Mouse (Mus musculus) gastrocnemius, adult 18-20 months (tissue): ENCODE data around the gene Hk2. TPM values are rescaled to one million over a fixed set of nuclear protein-coding genes. Genes with fewer than 3 reads are reported as not detected.

Experiments
- DNase-seq: peaks from one replicate; pipeline ENCODE4 v3.0.0; 2021; ENCODE audit warnings: low spot score
- total RNA-seq, 2 experiments: library from RNA; stranded (reverse); gene quantifications; 2 replicates each; pipeline ENCODE4 v1.2.3; 2021

The Hk2 gene
- total RNA-seq, 2 experiments from 2014 or later = 238 to 306 TPM

DNA sequence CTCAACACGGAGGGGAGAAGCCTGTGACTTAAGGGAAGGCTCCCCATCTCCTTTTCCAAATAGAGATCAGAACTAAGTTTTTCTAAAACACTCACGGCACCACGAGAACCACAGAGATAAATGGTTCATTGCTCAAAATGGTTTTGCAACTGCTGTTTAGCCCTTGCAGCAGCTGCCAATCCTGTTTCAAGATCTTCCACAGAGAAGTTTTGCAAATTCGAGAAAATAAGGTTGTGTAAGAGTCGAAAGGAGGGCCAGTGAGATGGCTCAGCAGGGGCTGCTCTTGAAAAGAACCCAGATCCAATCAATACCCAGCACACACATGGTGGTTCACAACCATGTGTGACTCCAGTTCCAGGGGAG is 32.8 kb downstream of the Hk2 start:
- no peak for DNase-seq

DNA sequence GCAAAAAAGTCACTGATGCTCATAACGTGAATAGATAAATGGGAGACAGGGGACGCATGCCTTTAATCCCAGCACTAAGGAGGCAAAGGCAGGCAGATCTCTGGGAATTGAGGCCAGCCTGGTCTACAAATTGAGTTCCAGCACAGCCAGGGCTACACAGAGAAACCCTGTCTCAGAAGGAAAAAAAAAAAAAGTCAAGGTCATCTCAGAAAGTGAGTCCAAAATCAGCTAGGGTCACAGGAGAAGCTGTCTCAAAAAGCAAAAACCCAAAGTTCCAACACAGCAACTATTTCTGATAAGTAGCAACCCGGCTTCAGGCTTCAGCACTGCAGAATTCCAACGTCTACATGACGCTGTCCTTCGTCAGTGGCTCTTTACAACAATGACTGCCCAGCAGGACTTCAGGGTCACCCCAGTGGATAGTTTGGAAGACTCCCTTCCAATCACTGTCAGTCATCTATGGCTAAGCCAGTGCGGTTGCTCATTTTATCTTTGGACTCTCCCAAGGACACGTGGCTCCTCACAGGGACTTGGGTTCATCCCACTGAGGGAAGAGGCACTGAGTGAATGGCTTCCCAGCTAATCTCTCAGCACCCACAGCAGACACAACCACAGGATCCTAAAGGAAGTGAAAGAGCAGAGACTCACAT is 33.3 kb downstream of the Hk2 start:
- DNase-seq = no peak

DNA sequence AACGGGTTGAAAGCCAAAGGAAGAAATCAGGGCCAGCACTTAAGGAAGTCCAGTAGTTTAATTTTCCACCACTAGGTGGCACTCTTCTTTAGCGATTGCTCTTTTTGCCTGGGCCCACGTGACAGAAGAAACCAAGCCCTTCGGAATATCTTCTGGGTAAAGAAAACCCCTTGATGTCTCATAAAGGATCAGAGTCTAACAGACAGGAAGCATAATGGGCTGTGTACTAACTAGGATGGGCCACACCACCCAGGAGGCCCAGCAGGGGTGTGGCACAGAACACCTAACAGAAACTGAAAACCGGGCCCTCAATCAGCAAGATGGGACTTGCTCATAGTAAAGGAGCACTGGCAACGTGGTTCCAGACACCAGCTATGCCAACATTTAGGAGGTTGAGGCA is 34.0 kb downstream of the Hk2 start:
- peak; percentile 82 for DNase-seq

DNA sequence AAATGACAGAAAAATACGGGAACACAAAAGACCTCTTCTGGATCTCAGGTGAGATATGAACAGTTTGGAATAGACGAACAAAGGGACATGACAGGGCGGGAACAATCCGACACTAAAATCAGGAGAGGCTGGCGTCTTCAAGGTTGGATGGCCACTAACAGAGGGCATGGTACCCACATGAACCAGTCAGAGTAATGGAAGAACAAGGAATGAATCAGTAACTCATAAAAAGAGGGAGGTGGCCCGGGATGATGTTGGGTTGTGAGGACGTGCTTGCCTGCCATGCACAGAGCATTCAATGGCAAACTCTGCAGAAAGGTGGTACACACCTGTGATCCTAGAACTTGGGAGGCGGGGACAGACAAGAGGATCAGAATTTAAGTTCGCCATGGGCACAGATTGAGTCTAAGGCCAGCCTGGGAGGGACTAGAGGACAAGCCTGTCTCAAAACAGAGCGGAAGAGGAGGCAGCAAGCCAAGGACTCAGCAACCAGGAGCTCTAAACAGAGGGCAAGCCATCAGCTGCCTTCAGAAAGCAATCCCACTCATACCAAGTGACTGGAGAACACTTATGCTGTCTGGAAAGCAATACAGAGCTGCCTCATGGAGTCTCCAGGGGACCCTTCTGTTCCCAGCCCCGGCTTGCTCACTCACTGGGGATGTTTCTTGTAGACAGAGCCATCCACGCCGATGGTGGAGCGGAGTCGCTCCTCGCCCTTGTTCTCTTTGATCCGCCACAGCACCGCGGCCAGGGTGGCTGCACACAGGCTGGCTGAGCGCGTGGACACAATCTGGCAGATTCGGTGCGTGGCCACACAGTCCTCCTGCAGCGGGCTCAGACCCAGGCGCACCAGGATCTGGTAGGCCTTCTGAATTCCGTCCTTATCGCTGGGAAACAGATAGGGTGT is 36.4 kb downstream of the Hk2 start:
- DNase-seq = no peak

DNA sequence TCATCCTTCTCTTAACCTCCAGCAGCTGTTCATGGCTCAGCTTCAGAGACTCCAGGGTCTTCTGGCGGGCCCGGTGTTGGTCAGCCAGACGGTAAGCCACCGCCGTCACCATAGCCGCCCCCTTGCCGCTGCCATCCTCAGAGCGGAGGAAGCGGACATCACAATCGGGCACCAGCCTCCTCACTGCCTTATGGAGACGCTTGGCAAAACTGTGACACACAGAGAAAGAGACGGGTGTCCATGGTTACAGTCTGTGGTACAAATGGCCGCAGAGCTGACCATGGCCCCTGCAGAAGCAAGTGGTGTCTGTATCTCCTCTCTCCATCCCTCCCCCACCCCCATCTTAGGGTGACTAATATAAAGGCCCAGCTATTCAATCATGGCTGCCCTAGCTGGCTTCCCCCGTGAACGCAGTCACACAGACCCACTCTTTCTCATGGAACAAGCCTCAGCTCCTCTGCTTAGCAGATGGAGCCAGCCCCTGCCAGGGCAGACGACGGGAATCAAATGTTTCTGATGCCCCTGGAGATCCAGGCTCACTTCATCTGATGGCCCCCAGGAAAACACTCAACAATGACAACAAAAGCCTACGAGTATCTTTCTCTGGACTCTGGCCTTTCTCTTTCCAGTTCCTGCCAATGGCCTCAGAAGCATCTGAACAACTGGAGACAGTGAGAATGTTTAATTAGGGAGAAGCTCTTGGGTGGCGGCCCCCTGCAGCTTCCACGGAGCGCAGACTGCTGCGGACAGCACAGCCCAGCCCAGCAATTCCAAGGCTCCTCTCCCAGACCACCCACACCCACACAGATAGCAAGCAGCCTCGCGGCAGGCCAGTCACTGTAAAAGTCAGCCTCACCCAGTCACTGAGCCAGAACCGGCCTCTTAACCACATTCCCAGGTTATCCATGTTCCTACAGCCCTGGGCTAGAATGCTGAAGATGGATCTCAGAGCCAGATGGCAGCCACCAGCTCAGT is 37.3 kb downstream of the Hk2 start:
- no peak for DNase-seq

DNA sequence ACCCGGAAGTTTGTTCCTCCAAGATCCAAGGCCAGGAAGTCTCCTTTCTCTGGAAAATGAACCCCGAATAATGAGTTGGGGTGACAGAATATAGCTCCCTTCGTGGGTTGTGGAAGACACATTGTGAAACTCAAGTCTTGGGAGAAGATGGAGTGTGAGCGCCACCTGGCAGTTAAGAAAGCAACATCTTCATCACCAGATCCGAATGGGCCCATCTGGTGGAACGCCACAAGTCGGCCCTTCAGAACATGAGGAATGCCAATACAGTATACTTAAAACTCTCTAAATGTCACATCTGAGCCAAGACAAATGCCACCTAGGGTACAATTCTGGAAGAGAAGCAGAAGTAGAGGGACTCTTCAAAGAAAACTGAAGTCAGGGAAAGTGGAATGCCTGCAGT is 38.9 kb downstream of the Hk2 start:
- no peak for DNase-seq

DNA sequence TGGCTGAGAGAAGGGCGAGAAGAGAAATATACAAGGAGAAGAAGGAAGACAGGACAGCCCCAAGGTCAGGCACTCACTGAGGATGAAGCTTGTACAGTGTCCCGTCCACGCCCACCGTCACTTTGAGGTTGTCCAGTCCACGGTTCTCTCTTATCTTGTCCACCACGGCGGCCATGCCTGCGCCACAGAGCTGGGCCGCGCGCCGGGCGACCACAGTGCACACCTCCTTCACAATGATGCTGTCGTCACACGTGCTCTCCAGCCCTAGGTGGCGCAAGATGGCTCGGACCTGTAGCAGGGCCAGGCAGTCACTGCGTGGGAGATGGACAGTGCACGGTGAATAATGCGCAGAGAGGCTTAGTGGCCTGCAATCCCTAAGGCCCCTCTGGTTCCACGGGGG is 45.6 kb downstream of the Hk2 start:
- no peak for DNase-seq

DNA sequence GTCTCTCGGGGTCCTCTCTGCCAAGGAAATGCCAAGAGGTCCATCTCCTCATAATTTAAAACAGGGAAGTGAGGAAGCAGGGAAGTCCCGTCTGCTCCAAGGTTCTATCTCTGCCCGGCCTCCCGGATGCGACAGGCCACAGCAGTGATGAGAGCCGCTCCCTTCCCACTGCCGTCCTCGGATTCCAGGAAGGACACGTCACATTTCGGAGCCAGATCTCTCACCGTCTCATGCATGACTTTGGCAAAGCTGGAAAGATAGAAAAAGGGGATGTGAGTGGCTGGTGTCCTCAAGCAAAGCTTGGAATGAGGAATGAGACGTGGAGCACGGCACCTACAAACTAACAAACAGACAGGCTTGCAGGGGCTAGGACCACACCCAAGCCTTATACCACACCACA is 47.0 kb downstream of the Hk2 start:
- no peak for DNase-seq

DNA sequence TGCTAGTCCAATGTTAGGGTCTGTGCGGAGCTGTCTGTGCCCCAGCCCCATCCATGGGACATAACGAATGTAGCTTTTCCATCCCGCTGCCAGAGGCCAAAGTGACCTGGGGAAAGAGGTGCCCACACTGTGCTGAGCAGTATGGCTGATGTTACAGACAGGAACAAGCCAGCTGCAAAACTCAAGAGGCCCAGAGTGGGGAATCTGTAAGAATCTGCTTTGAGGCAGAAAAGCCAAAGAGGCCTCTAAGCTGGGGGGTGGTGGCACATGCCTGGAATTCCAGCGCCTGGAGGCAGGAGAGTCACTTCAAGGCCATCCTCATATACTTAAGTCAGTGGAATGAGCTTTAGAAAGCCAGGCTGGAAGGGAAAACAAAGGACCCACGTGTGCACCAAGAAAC is 50.9 kb downstream of the Hk2 start:
- no peak for DNase-seq

DNA sequence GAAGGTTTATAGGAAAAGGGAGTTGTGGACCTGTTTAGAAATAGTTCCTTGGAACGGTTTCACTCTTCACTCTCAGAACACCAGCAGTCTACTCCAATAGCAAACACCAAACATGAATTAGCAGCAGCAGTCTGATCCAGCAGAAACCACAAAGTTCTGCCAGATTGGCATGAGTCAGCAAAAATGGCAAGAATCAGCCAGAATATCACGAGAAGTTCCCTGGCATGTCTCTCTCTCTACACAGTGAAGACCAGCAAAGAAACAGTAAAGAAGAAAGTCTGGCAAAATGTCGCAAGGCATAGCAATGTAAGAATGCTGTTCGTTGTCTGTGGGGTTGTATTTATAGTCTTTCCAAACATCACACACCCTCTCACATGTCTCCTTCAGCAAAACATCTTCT is 58.1 kb downstream of the Hk2 start:
- DNase-seq = no peak

DNA sequence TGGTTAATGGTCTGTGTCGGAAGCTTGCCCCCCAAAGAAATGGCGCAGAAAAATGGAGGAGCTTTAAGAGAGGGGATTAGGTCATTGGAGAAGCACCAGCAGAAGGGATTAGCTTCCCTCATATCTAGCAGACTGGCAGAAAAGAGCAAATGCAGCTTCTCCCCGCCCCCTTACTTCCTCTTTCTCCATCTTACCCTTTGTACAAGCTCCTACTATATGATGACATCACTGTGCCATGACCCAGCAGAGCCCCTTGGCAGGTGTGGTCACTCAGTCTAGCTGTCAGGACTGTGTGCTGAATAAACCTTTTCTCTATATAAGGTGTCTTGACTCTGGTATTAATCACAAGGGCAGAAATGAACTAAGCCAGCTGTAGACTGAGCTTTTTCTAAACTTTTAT is 58.6 kb downstream of the Hk2 start:
- DNase-seq = no peak

DNA sequence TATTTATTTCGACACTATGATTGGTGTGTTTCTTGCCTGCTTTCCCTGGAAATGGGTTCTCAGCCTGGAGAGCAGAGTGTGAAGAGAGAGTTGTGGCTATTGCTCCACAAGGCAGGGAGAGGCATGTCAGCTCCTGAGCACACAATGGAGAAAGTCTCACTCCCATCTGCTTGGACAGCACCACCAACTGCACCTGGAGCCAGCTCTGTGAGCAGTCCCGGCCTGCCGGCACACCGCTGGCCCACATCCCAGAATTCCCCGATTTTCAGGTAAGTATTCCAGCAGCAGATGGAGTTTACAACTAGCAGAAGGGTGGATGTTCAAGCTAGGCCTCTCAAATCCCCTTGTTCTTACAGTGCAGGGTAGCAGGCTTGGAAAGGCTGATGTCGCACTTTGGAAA is 59.0 kb downstream of the Hk2 start:
- no peak for DNase-seq

DNA sequence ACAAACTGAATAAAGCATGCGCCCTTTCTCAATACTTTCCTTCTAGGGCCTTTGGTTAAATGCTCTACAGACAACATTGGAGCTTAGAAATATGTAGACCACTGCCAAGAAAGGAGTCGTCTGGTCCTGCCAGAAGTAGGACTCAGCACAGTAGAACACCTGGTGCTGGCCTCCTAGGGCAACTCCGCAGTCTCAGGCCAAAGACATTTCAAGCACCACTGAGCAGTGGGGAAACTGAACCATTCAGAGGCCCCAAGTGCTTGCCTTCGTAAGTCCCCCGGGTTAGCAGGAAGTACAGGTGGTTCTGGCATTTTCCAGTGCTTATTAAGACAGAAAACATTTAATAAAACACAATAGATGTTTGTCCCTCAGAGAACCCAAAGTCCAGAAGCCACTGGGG is 59.4 kb downstream of the Hk2 start:
- DNase-seq = no peak

DNA sequence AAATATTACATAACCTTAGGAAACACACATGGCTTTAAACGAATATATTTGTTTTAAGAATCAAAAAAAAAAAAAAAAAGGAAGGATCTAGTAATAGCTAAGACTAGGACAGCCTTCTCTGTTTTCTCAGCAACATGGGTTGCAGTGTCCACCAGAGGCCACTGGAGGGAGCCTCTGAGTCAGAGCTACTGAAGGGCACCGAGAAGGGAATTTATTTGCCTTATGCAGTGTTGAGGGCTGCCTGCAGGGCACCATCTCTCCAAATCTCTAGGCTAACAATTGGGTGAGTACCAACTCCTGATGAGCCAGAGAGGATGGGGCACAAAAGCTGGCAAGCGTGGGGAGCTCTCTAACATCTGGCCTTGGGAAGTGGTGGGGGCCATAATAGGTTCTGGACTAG is 60.0 kb downstream of the Hk2 start:
- DNase-seq = peak; percentile 74

DNA sequence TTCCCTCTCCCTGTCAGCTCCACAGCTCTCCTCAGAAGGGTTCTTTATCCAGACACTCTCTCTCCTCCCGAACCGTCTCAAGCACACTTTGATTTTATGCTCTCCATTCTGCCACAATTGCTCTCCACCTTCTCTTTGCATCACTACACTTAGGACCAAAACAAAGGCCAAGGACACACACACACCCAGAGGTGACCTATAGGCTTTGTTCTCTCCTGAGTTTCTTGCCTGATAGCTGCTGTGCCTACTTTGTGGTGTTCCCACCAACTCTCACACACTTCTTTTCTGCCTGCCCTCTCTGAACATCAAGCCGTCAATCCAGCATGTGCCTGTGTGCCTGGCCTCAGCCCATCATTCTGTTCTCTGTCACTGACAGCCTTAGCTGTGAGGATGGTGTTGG is 66.5 kb downstream of the Hk2 start:
- no peak for DNase-seq

DNA sequence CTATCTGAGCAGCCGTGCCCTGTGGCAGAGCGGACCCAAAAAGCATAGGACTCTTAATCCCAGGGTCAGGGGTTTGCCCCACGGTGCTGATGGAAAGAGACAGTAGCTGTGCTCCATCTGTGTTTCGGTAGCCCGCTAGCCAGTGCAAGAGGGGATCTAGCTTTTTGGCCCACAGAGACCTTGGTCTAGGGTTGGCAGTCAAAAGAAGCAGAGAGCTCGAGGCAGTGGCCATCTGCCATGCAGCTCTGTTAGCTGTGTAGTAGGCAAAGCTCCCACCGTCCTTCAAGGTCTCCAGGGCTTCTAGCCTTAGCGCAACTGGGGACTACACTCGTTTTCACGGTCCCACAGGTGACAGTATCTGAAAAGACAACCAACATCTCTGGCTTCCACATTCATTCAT is 67.0 kb downstream of the Hk2 start:
- no peak for DNase-seq

DNA sequence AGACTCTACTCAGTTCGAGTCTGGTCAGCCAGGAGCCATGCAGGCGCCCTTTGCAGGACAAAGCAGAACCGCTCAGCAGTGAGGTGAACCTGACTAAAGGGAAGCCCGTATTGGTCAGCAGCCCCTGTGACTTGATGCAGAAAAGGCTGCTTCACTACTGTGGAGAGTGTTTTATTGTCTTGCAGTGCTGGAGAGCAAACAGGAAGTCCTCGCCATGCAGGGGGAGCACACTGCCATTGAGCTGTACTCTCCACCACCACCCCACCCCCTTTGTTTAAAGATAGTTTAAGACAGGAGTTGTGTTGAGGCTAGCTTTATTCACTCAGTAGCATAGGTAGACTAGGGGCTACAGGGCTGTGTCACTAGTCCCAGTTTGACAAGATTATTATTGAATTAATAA is 69.0 kb downstream of the Hk2 start, which contains the start of gene Pole4:
Gene Pole4 (minus strand): TSS at position 145 of the 400 bp plus-strand sequence.
- DNase-seq = no peak

DNA sequence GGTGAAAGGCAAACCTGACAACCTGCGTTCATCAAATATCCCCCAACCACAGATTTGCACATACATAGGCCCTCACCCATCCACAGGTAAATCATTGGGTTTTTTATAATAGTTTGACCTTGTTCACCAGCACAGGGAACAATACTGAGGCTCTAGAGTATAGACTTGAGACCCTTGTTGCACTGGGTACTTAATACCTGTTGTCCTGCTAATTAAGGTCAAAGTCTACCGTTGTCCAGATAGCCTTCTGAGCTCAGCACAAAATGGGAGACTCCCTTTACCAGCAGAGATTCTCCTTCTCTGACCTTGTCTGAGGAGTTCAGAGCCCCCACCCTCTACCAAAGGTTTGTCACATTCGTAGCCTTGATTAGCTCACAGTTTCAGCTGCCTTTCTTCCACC is 70.5 kb downstream of the Hk2 start:
- DNase-seq = no peak

DNA sequence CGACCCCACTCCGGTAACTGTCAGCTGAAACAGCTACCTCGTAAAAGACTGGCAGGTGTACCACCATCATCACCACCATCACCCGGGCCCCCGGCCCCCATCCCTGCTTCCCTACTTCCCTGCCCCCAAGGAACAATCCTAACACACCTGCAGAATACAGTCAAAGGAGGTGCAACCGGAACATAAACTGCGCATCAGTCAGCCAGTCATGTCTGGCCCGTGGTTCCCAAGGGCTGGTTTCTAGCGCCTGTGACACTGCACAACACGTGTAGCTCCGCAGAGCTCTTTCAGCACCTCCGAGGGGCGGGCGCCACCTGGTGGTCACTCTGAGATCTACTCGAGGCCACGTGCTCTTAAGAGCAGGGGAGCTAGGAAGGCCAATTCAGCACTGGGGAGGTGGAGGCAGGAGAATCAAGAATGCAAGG is 71.6 kb downstream of the Hk2 start:
- DNase-seq = peak; percentile 85

DNA sequence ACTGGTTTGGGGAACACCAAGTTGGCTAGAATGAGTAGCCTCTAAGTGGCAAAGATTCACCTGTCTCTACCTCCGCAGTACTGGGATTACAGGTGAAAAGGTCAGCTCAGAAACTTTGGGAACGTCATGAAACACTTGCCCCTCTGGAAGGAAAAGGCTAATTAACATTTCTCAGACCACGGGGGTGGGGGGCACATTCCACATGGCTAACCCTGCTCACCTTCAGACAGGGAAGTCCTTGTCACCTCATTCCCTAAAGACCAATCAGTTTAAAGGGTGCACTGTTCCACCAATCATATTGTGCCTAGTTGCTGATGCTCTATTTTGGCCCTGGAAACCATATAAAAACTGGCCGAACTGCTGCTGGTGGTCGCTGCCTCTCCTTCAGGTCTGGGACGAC is 73.0 kb downstream of the Hk2 start:
- no peak for DNase-seq

DNA sequence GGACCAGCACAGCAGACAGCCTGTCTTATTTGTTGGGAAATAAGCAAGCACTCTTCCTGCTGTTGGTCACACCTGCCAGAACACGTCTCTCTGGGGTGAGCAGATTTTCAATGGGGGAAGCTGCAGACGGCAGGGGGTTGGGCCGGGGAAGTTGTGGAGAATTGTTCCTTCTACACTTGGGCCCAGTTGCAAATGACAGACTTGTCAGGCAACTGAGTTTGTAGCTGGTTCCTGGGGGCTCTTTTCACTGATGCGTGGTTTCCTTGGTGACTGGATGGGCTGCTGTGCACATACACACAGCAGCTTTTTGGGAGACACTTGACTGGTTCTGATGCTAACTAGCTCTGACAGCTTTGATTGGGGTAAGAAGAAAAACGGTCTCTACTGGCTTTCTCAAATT is 74.4 kb downstream of the Hk2 start:
- DNase-seq = no peak

DNA sequence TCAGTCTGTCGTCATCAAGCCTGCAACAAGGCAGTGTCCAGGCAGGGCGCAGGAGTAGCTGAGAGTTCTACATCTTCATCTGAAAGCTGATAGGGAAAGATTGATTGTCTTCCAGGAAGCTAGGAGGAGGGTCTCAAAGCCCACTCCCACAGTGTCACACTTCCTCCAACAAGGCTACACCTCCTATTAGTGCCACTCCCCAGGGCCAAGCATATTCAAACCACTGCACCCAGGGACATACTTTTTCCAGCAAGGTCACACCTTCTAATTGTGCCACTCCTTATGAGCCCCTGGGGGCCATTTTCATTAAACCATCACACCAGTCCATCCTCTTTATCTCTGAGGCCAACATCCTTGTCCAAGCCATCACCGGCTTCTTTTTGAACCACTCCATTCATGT is 77.5 kb downstream of the Hk2 start:
- DNase-seq = no peak
